Comparison of ENCODE assay signal across 1 mouse cellular context in genomic region chr7:80777151-80777550, GRCm38 (mm10).
TF ChIP-seq lines count a peak whose summit lies in the region.

No protein-coding gene starts in this region.

TF ChIP-seq in CH12.LX, 34 proteins besides CTCF, POLR2A, EP300 and RAD21 (continued from another document):
- TF ChIP-seq MAZ (IDR thresholded peaks at IDR 0.05; ENCODE audit: low read depth, low read length) (no peak), USF2 (conservative IDR thresholded peaks at IDR 0.05; ENCODE audit: low read depth, low read length) (no peak)
